15 mouse cellular contexts compared by ENCODE assay signal in the genomic region with DNA sequence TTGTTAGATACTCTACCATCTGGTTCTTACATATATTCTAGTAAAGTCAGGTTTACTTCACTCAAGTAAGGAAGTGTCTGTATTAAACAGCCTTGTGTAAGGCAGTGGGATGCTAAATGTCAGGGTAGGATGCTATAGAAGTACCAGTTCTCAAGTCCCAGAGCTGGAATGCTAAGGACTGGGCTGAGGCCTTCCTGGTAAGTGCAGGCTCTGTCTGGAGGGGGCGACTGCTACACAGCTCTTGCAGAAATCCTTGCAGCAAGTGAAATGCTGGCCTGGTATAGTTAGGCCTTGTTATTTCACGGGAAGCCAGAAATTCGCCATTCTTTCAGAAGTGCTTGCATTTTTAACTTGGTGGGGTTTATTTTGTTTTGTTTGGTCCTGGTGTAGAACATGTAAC.
A peak's percentile ranks its signal among the peaks of the same experiment; 100 is the strongest.
DNase-seq lines count a peak whose midpoint lies in the region; ATAC-seq and TF ChIP-seq lines count a peak whose summit lies in the region.
"Had no signal": no experiment of that assay in that cellular context is flagged by ENCODE, and none has a peak within 500 bp of the region (broad histone marks: within the 10 kb centered on the region; RNA-seq: fewer than 3 reads in every experiment).

No protein-coding gene starts in this region.

- H3K4me3 ChIP-seq in lung, embryonic 14.5 days (ENCODE audit: low read depth, low read length): no peak overlapping the region
- H3K4me3 ChIP-seq: embryonic facial prominence, embryonic 15.5 days; forebrain, embryonic 15.5 days; heart, embryonic 13.5 days; hindbrain, embryonic 13.5 days; limb, embryonic 13.5 days; myocyte had no signal

- in situ Hi-C loops in Patski (cut with MboI; ENCODE audit: low pct_unique_long_range_greater_than_20kb): no loop called here

- CTCF ChIA-PET in Patski (lab: Charles Lee): no interaction called here

- H3K27me3 ChIP-seq in lung, embryonic 14.5 days (ENCODE audit: insufficient read depth, low read length): no peaks in the 10 kb centered on the region
- H3K27me3 ChIP-seq in Patski: peaks cover 3% of the 10 kb centered on the region
- H3K27me3 ChIP-seq: embryonic facial prominence, embryonic 15.5 days; forebrain, embryonic 15.5 days; heart, embryonic 13.5 days; limb, embryonic 13.5 days had no signal

- H3K36me3 ChIP-seq in lung, embryonic 14.5 days (ENCODE audit: insufficient read depth): no peaks in the 10 kb centered on the region
- H3K36me3 ChIP-seq: embryonic facial prominence, embryonic 15.5 days; forebrain, embryonic 15.5 days; heart, embryonic 13.5 days; hindbrain, embryonic 13.5 days; limb, embryonic 13.5 days had no signal

- peak; percentile 9 for DNase-seq in heart, postnatal 4 days
- DNase-seq in heart, adult 18-20 months: no peak
- DNase-seq in lung, embryonic 14.5 days: peak; percentile 34
- no peak for DNase-seq in lung, postnatal 25 days (ENCODE audit: low spot score)
- no peak for DNase-seq in Patski (ENCODE audit: low read depth, low spot score)
- DNase-seq in brain, embryonic 14.5 days (ENCODE audit: low read depth): peak; percentile 81
- no peak for DNase-seq in layer of hippocampus, adult 9-10 months (ENCODE audit: low spot score)
- DNase-seq: cerebellum, adult 8-10 months; gastrocnemius, postnatal 25 days had no signal

- no peaks in the 10 kb centered on the region for H3K9me3 ChIP-seq in lung, embryonic 14.5 days (ENCODE audit: low read depth, low read length)
- H3K9me3 ChIP-seq: embryonic facial prominence, embryonic 15.5 days; forebrain, embryonic 15.5 days; heart, embryonic 13.5 days; hindbrain, embryonic 13.5 days; limb, embryonic 13.5 days had no signal

- TF ChIP-seq POLR2A in brain, embryonic 14.5 days (IDR thresholded peaks at IDR 0.05; ENCODE audit: borderline replicate concordance, extremely low read depth, insufficient read depth, insufficient read length, poor library complexity, severe bottlenecking): no peak

- no peak for ATAC-seq in lung, embryonic 14.5 days (ENCODE audit: insufficient read depth)
- ATAC-seq in Patski: no peak
- ATAC-seq: forebrain, embryonic 15.5 days had no signal

- H3K4me2 ChIP-seq in lung, embryonic 14.5 days: no peak overlapping the region
- H3K4me2 ChIP-seq: embryonic facial prominence, embryonic 15.5 days; forebrain, embryonic 15.5 days; heart, embryonic 13.5 days; hindbrain, embryonic 13.5 days; limb, embryonic 13.5 days had no signal

- no peaks in the 10 kb centered on the region for H3K4me1 ChIP-seq in lung, embryonic 14.5 days (ENCODE audit: insufficient read depth)
- H3K4me1 ChIP-seq: embryonic facial prominence, embryonic 15.5 days; forebrain, embryonic 15.5 days; heart, embryonic 13.5 days; hindbrain, embryonic 13.5 days; limb, embryonic 13.5 days had no signal

- no peak overlapping the region for H3K9ac ChIP-seq in lung, embryonic 14.5 days
- H3K9ac ChIP-seq: embryonic facial prominence, embryonic 15.5 days; forebrain, embryonic 15.5 days; heart, embryonic 13.5 days; hindbrain, embryonic 13.5 days; limb, embryonic 13.5 days had no signal

- no peak overlapping the region for H3K27ac ChIP-seq in lung, embryonic 14.5 days (ENCODE audit: low read depth)
- H3K27ac ChIP-seq: embryonic facial prominence, embryonic 15.5 days; forebrain, embryonic 15.5 days; heart, embryonic 13.5 days; hindbrain, embryonic 13.5 days; limb, embryonic 13.5 days had no signal

- WGBS in lung, embryonic 14.5 days: 39% methylated on average over 3 of the region's 3 CpGs

- POLR2A ChIA-PET in Patski (lab: Charles Lee): no interaction called here

- peak; percentile 53 for TF ChIP-seq CTCF in lung, embryonic 14.5 days (IDR thresholded peaks at IDR 0.05; ENCODE audit: low read depth)
- peak; percentile 5 for TF ChIP-seq CTCF in Patski (IDR thresholded peaks at IDR 0.05)
- TF ChIP-seq CTCF in brain, embryonic 14.5 days (IDR thresholded peaks at IDR 0.05; ENCODE audit: borderline replicate concordance, extremely low read depth, insufficient read depth, insufficient read length): peak; percentile 53; the same call in 1 of the 2 replicates

Comparison
In these comparisons a context has a peak if more than half of its experiments do, and no peak if none do; other contexts are left out.
1. DNase-seq: peak in heart, postnatal 4 days (single experiment), lung, embryonic 14.5 days (single experiment) and brain, embryonic 14.5 days (single experiment); none in heart, adult 18-20 months (0 of 2), lung, postnatal 25 days (single experiment), Patski (single experiment) and layer of hippocampus, adult 9-10 months (single experiment).
2. Peak in every context shown above with its lines, with median percentiles within 50 percentile points of each other: CTCF ChIP-seq.